Mouse (Mus musculus): ENCODE measurements around the gene Tbr1.

DNA sequence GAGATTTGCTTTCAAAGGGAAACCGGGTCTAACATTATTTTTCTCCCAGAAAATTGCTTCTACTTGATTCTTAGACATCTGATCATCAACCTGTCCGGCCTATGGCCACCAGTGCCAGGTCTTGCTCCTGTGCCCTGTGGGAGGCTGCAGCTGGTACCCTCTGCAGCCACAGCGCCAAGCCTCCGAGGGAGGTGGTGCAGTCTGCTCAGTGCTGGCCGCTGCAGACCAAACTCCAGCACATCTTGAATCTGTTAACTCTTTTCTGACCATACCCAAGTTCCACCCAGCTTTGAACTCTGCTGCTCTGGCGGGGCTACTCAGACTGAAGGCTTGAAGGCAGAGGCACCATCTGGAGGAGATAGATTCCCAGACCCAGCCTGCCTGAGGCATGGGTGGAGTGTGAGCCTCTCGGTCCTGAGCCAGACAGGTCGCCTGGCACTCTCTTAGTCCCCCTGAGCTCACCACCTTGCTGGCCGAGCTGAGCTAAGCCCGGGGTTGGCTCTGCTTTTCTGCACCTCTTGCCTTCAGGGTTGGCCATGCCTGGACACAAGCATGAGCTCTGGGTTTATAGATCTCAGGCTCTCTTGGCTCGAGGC, at the start of gene Tbr1:
- TF ChIP-seq CTCF (IDR thresholded peaks at IDR 0.05; ENCODE audit: extremely low read depth, insufficient read length, insufficient replicate concordance, low read depth, low read length) (no peak), POLR2A (IDR thresholded peaks at IDR 0.05; ENCODE audit: low read depth, low read length) (no peak)

Data from small intestine, adult 2 months (tissue).